Mouse (Mus musculus) embryonic facial prominence, embryonic 11.5 days (tissue): ENCODE data around the gene Gm5741. TPM values are rescaled to one million over a fixed set of nuclear protein-coding genes. Genes with fewer than 3 reads are reported as not detected.

Experiments used
- ATAC-seq: fragments of 200-750 bp; cut with Nextera tagmentation; replicated peaks from 2 replicates; pipeline ENCODE4 v1.8.0; 2017; ENCODE audit warnings: low read depth; ENCODE audit not compliant: insufficient number of reproducible peaks, low FRiP score, low TSS enrichment
- DNase-seq: peaks from one replicate; pipeline ENCODE4 v3.0.0-alpha.2; 2015; ENCODE audit warnings: low spot score
- H3K27ac ChIP-seq: fragments of 300-500 bp; sonication (generic); replicated peaks from 2 replicates; pipeline ENCODE4 v1.5.1; 2014; ENCODE audit warnings: mild to moderate bottlenecking, low read depth, low read length, control low read depth
- H3K27me3 ChIP-seq: fragments of 300-500 bp; sonication (generic); 2 replicates; pipeline ENCODE4 v1.6.1; 2014; ENCODE audit warnings: mild to moderate bottlenecking, low read length, moderate library complexity, mixed read lengths; ENCODE audit not compliant: control insufficient read depth, insufficient read depth
- H3K36me3 ChIP-seq: fragments of 300-500 bp; sonication (generic); replicated peaks from 2 replicates; pipeline ENCODE4 v1.6.1; 2014; ENCODE audit warnings: low read depth, mild to moderate bottlenecking, low read length, moderate library complexity, mixed read lengths; ENCODE audit not compliant: control insufficient read depth, insufficient read depth
- H3K4me1 ChIP-seq: fragments of 300-500 bp; sonication (generic); 2 replicates; pipeline ENCODE4 v1.6.1; 2014; ENCODE audit warnings: low read length, mixed read lengths; ENCODE audit not compliant: control insufficient read depth, insufficient read depth
- H3K4me2 ChIP-seq: fragments of 300-500 bp; sonication (generic); 2 replicates; pipeline ENCODE4 v1.6.1; 2014; ENCODE audit warnings: low read depth, mild to moderate bottlenecking, control low read depth, low read length, moderate library complexity
- H3K4me3 ChIP-seq: fragments of 300-500 bp; sonication (generic); 2 replicates; pipeline ENCODE4 v1.5.1; 2014; ENCODE audit warnings: low read depth, low read length, control low read depth
- H3K9ac ChIP-seq: fragments of 300-500 bp; sonication (generic); replicated peaks from 2 replicates; pipeline ENCODE4 v1.6.1; 2014; ENCODE audit warnings: mild to moderate bottlenecking, control low read depth, low read length
- H3K9me3 ChIP-seq: fragments of 300-500 bp; sonication (generic); replicated peaks from 2 replicates; pipeline ENCODE4 v1.6.1; 2016; ENCODE audit warnings: mild to moderate bottlenecking, low read length, inconsistent platforms, mixed read lengths; ENCODE audit not compliant: control insufficient read depth
- WGBS: fragments of 180-500 bp; shearing (Covaris S2); extraction: QIAGEN DNeasy Blood & Tissue Kit; methylation state at CpG from one replicate; pipeline ENCODE4 v1.1.7; 2014; 5-methylcytosine and 5-hydroxymethylcytosine counted together
- polyA plus RNA-seq: library from polyadenylated mRNA; unstranded; fragments of >200 nt; fragmentation: Nextera tagmentation; extraction: Ambion mirVana; gene quantifications from 2 replicates; pipeline ENCODE4 v1.2.1, GENCODE M21; 2014

Gm5741 gene
- polyA plus RNA-seq, 1 experiment from 2014 or later: not detected

DNA sequence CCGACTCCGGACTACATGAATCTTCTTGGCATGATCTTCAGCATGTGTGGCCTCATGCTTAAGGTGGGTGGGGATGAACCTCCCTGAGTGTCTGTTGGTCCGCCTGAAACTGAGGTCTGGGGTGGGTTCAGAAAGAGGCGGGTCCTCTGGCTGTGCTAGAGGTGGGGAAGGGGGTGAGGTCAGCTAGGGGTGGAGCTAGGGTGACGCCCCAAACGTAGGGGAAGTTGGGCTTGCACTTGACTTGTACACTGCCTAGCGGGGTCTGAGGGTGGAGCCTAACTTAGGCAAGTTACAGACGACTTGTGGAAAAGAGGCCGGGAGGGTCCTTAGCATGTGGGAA lies 13.4 kb upstream of the Gm5741 start, which contains the start of gene Wdr83:
TSS of gene Wdr83 (minus strand) at position 91 of the 340 bp plus-strand sequence.
- Histone ChIP-seq H3K36me3 (no peaks in the 10 kb centered on the region), H3K9ac (peak within 1 kb of the TSS; percentile 89), H3K4me3 (peak within 1 kb of the TSS; percentile 90), H3K27ac (no peak within 1 kb of the TSS), H3K4me2 (peak within 1 kb of the TSS; percentile 85), H3K4me1 (no peaks in the 10 kb centered on the region; the same call in 1 of the 2 replicates), H3K27me3 (no peaks in the 10 kb centered on the region), H3K9me3 (no peaks in the 10 kb centered on the region)
- DNase-seq: peak; percentile 65
- under 1% methylated on average over 9 of the region's 9 CpGs for WGBS
- peak; percentile 40 for ATAC-seq

DNA sequence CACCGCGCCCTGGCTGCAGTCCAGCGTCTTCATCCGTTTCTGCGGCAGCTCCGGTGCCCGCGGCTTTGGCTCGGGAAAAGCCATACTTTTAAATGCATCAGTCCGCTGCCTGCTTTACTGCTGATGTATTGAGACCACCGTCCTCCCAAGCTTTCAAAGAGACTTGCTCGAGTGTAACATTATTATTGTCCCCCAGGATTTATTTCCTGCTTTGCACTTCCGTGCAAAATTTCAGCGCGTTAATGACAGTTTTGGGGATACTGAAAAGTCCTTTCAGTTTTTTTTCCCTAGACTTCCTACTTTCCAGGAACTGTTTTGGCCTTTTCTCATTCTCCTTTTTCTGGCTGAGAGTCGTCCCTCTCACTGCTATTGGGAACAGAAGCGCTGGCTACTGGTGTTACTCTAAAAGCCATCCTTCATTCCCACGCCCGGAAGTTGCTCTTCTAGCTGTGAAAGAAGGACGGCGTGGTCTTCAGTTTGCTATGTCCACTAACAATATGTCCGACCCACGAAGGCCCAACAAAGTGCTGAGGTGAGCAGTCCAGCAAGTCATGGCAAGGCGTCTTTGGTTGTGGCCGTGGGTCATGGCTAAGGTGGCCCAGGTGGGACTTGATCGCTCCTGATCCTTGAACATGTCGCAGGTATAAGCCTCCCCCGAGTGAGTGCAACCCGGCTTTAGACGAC lies 12.9 kb upstream of the Gm5741 start, which contains the start of gene Wdr83os:
TSS of gene Wdr83os (plus strand) at position 209 of the 684 bp plus-strand sequence.
- Histone ChIP-seq H3K27ac (no peak within 1 kb of the TSS), H3K36me3 (no peaks in the 10 kb centered on the region; the same call in 1 of the 2 replicates), H3K4me1 (no peaks in the 10 kb centered on the region; the same call in 1 of the 2 replicates), H3K9ac (peak within 1 kb of the TSS; percentile 89), H3K4me3 (peak within 1 kb of the TSS; percentile 90), H3K4me2 (peak within 1 kb of the TSS; percentile 85), H3K27me3 (no peaks in the 10 kb centered on the region), H3K9me3 (no peaks in the 10 kb centered on the region)
- WGBS: under 1% methylated on average over 30 of the region's 30 CpGs
- DNase-seq (peak; percentile 79), ATAC-seq (no peak)

DNA sequence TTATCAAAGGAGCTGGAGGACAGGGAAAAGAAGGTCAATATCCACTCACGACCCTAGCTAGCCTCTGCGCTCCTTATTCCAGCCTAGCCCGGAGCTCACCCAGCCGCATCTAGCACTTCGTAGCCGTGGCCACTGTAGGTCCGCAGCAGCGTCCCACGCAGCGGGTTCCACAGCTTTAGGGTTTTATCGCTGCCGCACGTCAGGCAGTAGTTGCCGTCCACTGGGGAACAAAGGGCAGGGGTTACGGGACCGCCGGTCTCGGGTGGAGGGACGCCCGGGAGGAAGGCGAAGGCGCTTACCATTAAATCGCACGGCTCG lies 12.4 kb upstream of the Gm5741 start:
- H3K27me3 ChIP-seq: no peaks in the 10 kb centered on the region
- under 1% methylated on average over 25 of the region's 25 CpGs for WGBS
- H3K4me2 ChIP-seq: peak overlapping the region; percentile 85
- H3K9me3 ChIP-seq: no peaks in the 10 kb centered on the region
- peak overlapping the region; percentile 89 for H3K9ac ChIP-seq
- DNase-seq (no peak), ATAC-seq (no peak)
- H3K4me3 ChIP-seq: peak overlapping the region; percentile 90
- no peaks in the 10 kb centered on the region; the same call in 1 of the 2 replicates for H3K36me3 ChIP-seq
- H3K27ac ChIP-seq: no peak overlapping the region
- H3K4me1 ChIP-seq: no peaks in the 10 kb centered on the region; the same call in 1 of the 2 replicates

DNA sequence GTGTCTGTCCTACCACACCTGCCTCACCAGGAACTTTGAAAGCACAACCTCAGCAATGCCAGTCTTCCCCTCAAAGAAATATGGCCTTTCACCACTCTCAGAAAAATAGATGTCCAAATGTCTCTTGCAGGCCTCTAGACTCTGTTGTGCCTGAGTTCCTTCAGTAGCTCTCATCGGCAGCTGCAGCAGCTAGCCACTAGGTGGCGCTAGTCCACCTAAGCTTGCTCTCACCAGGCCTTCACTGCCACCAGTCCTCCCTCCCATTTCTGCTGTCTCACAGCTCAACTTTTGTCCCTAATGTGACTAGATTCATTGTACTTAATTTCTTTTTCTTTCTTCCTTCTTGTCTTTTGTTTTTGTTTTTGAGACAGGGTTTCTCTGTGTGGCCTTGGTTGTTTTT lies 9.2 kb upstream of the Gm5741 start:
- Histone ChIP-seq H3K27ac (no peak overlapping the region), H3K4me3 (no peak overlapping the region), H3K27me3 (no peaks in the 10 kb centered on the region), H3K4me1 (no peaks in the 10 kb centered on the region), H3K9me3 (no peaks in the 10 kb centered on the region), H3K36me3 (no peaks in the 10 kb centered on the region; the same call in 1 of the 2 replicates), H3K9ac (no peak overlapping the region), H3K4me2 (no peak overlapping the region)
- DNase-seq (peak; percentile 91), ATAC-seq (no peak)
- 0% methylated on average over 2 of the region's 2 CpGs for WGBS

DNA sequence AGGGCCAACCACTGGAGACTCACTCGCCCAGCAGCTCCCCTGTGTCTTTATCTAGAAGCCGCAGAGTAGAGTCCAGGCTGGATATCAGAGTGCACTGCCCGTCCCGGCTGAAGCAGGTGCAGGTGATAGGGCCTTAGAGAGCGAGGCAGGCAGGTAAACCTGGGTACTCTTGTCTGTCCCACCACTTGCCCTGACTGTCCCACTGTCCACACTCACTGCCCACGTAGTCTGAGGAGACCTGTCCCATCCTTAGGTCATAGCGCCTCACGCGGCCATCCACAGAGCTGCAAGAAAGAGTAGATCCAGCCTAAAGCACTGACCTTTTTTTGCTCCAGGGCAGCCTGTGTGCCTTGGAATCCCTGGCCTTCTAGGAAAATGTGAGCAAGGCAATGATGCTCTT lies 8.2 kb upstream of the Gm5741 start:
- Histone ChIP-seq H3K4me2 (no peak overlapping the region), H3K9me3 (no peaks in the 10 kb centered on the region), H3K4me3 (no peak overlapping the region), H3K27ac (no peak overlapping the region), H3K36me3 (no peaks in the 10 kb centered on the region; the same call in 1 of the 2 replicates), H3K4me1 (no peaks in the 10 kb centered on the region), H3K27me3 (no peaks in the 10 kb centered on the region), H3K9ac (no peak overlapping the region)
- DNase-seq (no peak), ATAC-seq (no peak)
- WGBS: 80% methylated on average over 9 of the region's 9 CpGs

DNA sequence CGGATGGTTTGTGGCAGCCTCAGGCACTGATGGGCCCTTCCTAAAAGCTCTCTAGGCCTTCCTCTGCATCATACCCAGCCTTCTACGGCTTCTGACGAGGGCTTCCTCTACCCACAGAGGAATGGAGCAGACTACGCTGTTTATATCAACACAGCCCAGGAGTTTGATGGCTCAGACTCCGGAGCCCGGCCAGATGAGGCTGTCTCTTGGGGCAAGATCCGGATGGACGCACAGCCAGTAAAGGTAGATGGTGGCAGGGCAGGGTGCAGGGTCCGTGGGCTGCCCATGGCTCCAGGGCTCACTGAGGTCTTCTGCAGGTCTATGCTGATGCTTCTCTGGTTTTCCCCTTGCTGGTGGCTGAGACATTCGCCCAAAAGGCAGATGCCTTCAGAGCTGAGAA lies 6.8 kb upstream of the Gm5741 start:
- 88% methylated on average over 10 of the region's 10 CpGs for WGBS
- Histone ChIP-seq H3K36me3 (no peaks in the 10 kb centered on the region; the same call in 1 of the 2 replicates), H3K27ac (no peak overlapping the region), H3K4me1 (no peaks in the 10 kb centered on the region), H3K4me3 (no peak overlapping the region), H3K9ac (no peak overlapping the region), H3K4me2 (no peak overlapping the region), H3K27me3 (no peaks in the 10 kb centered on the region), H3K9me3 (no peaks in the 10 kb centered on the region)
- DNase-seq: no peak
- ATAC-seq: no peak

DNA sequence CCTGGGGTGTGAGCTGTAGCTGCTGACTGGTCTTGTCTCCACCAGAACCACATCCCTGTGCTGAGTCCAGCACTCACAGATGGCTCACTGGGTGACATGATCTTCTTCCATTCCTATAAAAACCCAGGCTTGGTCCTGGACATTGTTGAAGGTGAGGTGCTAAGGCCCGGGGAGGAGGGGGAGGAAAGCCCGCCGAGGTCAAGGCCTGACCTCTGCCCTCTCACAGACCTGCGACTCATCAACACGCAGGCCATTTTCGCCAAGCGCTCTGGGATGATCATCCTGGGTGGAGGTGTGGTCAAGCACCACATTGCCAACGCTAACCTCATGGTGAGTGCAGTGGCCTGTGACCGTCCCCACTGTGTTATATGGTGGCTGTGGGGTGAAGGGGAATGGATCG lies 6.4 kb upstream of the Gm5741 start:
- Histone ChIP-seq H3K36me3 (no peaks in the 10 kb centered on the region; the same call in 1 of the 2 replicates), H3K9me3 (no peaks in the 10 kb centered on the region), H3K4me3 (no peak overlapping the region), H3K9ac (no peak overlapping the region), H3K27me3 (no peaks in the 10 kb centered on the region), H3K27ac (no peak overlapping the region), H3K4me1 (no peaks in the 10 kb centered on the region), H3K4me2 (no peak overlapping the region)
- ATAC-seq (no peak), DNase-seq (no peak)
- 81% methylated on average over 10 of the region's 10 CpGs for WGBS

DNA sequence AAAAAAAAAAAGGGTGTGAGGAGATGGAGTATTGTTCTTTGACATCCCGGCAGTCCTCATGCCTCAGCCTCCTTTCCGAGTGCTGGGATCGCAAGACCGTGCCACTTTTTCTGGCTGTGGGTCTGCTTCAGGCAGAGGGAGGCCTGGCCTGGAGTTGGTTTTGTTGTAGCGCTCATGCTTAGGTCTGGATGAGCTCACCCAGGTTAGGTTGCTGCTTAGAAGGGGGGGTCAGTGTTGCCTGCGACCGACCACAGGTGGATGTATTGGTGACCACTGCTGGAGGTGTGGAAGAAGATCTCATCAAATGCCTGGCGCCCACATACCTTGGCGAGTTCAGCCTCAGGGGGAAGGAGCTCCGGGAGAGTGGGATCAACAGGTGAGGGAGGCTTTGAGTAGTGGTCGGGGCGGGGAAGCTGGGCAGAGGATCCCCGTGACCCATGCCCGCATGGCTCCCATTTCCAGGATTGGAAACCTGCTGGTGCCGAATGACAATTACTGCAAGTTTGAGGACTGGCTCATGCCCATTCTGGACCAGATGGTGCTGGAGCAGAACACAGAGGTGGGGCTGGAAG lies 5.3 kb upstream of the Gm5741 start:
- Histone ChIP-seq H3K9me3 (no peaks in the 10 kb centered on the region), H3K9ac (no peak overlapping the region), H3K4me1 (no peaks in the 10 kb centered on the region), H3K36me3 (no peaks in the 10 kb centered on the region; the same call in 1 of the 2 replicates), H3K27me3 (no peaks in the 10 kb centered on the region), H3K27ac (no peak overlapping the region), H3K4me2 (no peak overlapping the region), H3K4me3 (no peak overlapping the region)
- WGBS: 93% methylated on average over 15 of the region's 15 CpGs
- ATAC-seq: no peak
- no peak for DNase-seq
